Mouse (Mus musculus): ENCODE measurements around the gene Retreg3. TPM values are rescaled to one million over a fixed set of nuclear protein-coding genes. Genes with fewer than 3 reads are reported as not detected.

Gene Retreg3
- 14.9 TPM in 2 replicates for polyA plus RNA-seq (2015; fragmentation: Nextera tagmentation; extraction: Ambion mirVana)

DNA sequence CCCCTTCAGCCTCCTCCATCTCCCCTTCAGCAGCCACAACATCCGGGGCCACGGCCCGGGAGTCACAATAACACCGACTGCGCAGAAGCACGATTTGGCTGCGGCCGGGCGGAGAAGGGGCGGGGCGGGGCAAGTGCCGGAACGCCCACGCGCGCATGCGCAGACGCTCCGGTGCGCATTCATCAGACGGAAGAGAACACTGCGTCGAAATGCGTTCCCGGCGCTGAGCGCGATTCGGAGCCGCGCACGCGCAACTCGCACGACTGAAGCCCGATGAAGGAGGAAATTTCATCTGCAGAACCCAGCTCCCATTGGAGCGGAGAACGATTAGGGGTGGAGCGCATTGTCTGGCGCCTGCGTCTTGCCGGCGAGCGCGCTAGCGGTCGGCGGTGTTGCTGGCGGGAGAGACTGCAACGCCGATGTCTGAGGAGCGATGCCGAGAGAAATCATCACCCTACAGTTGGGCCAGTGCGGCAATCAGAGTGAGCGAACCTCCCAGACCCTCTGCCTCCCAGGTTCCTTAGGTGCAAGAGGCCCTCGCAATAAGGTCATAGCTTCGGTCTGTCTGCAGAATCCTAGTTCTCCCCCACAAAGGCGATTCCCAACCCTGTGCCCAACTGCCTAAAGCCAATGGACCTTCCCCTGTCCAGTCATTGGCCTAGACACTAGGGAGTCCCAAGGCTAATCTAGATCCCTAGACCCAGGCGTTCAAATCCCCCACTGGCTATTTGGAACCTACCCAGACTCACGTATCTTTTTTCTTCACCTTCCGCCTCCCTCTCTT, at the start of gene Retreg3, which contains the start of gene Tubg1:
Gene Retreg3, minus strand, starts transcription at position 133 of the 784 bp plus-strand sequence.
Gene Tubg1, plus strand, starts transcription at position 178 of the 784 bp plus-strand sequence.

DNA sequence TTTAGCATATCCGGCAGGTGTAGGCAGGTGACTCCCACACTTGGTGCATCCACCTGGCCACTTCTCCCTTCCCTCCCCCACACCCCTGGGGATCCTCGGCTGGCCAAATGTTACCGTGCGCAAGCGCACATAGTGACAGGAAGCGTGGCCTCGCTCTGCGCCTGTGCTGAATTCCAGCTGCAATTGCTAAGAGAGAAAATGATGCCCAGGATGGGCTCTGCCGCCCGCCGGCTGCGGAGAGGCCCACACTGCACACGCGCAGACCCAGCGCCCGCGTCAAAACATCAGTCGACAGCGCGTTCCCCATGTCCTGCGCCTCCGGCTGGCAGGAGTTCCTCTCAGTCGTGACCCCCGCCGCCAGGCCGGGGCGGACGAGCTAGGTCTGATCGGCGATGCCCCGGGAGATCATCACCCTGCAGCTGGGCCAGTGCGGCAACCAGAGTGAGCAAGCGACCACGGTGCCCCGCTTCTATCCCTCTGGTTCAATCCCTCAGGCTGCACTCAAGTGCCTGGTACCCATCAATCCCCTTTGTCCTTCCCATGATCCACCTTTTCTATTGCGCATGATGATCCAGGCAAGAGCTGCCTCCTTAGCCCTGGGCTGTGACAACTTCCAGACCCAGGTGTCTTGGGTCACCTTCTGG, 36.2 kb upstream of the Retreg3 start, which contains the start of gene Tubg2:
Gene Tubg2, plus strand, starts transcription at position 180 of the 644 bp plus-strand sequence.

DNA sequence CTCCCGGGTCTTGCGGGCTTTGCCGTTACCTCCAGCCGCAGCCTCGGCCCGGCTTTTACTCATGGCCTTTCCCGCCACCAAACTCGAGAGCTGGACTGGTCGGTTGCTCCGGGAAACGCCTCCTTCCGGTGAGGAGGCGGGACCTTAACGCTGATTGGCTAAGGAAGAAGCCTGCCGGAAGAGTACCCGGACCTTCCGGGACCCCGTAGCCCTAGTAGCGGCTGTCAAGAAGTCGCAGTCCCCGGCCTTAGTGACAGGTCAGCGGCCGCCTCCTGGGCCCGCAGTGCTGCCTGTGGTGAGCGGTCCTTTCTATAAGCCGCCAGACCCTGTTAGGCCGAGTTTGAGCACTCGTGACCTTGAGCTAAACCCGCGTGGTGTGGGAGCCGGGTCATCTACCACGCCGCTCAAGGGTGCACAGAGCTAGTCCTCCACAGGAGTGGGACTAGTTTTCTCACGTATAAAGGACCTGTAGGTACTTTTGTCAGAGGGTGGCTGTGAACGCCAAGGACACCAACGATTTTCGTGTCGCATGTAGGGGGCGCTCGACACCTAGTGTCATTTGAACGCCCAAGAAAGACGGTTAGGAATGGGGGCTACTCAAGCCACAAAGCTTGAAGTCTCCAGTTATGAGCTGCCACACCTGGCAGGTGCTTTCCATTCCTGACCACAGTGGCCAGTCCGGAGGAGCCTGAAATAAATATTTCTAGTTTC, 24.2 kb downstream of the Retreg3 start, which contains the start of gene Psmc3ip:
Gene Psmc3ip, minus strand, starts transcription at position 123 of the 711 bp plus-strand sequence.

DNA sequence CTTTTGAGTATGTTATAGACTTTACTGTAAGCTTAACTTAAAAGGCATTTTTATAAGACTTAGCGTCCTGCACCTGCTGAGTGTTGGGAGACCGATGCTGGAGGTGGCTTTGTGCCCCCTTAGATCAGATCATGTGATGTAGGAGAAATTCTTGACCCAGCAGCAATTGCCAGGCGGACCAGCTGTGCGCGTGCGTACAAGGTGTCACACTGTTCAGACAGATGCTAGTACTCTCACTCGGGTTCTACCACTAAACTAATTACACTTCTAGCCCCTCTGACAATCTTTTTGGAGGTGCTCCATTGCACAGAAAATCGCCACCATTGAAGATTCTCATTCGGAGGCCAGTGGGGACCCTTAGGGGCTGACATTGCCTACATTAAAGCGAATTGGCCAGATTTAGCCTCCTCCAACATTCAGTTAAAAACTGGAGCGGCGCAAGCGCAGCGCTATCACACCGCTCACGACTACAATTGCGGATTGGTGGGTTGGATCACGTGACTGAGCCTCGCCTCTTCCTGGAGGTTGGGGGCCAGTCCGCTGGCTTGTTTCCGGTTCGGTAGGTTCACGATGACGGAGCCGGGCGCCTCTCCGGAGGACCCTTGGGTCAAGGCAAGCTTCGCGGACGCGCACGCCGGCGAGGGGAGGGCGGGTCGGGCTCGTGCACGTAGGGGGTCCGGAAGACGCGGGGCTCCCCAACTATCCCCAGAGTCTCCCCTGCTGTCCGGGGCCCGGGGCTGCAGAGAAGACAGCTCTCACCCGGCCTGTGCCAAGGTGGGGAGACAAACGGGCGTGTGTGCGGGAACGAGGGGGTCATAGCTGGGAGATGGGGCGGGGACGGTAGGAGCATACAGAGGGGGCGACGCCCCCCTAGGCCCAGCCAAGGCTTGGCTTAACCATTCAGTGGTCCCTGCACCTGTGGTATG, 32.7 kb downstream of the Retreg3 start, which contains the start of gene Mlx:
Gene Mlx, plus strand, starts transcription at position 522 of the 926 bp plus-strand sequence.

DNA sequence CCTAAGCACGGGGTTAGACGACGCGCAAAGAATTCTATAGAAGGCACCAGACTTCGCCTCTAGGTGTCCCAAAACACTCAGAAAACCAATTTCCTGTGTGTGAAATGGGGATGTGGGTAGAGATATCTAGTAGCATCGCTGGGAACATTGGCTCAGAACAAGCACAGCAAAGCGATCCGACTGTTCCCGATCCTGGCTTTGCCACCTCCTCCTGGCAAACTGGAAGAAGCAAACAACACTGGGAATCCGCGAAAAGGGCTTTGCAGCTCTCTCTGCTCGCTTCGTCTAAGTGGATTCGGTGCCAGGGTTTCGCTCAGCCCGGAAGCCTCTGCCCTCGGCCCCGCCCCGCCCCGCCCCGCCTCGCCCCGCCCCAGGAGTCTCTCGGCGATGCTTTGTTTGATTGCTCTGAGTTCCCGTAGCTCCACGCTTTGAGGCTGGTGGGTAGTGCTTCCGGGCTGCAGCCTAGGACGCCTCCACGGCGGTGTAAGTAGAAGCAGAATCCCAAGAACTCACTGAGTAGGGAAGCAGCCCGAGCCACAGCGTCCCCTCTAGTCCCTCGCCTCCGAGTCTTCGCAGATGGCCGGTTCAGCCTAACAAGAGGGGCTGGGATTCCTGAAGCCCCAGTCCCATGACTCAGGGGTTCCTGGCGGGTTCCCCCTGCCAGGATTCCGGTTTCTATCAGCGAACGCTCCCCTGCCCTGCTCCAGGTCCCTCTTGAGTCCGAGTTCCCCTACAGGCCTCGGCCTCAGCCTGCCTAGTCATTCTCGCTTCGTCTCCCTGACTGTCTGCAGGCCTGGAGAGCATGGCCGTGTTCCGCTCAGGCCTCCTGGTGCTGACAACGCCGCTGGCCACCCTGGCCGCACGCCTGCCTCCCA, 37.2 kb downstream of the Retreg3 start, which contains the start of gene Coasy:
Gene Coasy, plus strand, starts transcription at position 358 of the 875 bp plus-strand sequence.

DNA sequence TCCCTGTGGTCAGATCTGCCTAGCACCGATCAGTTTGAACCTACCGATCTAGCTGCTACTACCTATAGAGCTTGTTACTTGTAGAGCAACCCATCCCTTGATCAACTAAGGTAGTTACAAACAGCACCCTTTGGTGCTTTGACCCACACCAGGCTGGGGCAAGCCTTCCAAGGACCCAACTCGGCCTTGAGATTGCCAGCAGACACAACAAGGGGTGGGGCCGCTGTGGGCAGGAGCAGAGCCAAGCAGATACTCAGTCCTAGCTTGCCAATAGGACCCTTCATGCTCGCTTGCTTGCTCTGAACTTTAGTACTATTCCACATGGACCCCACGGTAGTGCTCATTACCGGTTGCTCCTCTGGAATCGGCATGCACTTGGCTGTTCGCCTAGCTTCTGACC, 41.6 kb downstream of the Retreg3 start, which contains the start of gene Hsd17b1:
Gene Hsd17b1, plus strand, starts transcription at position 291 of the 400 bp plus-strand sequence.

DNA sequence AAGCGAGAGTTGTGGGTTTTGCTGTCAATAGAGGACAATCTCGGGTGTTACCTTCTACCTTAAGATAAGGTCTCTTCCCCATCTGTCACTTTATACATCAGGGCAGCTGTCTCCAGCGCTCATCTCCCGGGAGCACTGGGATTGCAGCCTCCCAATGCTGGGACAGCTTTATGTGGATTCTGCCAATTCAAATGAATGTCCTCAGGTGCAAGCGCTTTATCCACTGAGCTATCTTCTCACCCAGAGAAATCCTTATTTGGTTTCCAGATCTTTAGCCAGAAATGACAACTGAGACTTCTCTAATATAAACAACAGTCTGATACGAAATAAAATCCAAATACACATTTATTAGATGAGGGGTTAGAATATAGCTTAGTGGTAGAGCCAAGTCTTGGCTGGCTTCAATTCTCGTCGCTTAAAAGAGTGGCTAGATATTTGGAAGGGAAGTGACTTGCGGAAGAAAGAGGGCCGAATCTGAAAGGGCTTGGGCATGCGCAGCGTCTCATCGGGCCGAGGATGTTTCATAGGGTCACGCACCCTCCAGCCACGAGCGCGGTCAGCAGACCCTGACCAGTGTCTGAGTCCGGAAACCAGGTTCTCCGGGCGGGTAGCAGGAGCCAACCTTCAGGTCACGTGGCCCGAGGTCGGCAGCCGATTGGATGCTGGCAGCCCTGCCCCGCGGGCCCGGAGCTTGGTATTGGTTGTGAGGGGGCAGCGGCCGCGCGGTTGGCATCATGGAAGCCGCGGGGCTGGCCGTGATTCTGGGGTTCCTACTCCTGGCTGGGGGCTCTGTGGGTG, 50.1 kb downstream of the Retreg3 start, which contains the start of gene Naglu:
Gene Naglu, plus strand, starts transcription at position 622 of the 798 bp plus-strand sequence.

Small RNA genes lying within 50 kb of the gene (microRNA-seq; reads per million reads assigned to microRNA genes)
- gene Gm27626, result 0 reads per million in 2 experiments

Other genes with a start within 250 kb of the Retreg3 start
- 62.7 and 67.5 TPM in 2 replicates for gene Stat3, start 180.4 kb downstream of the Retreg3 start, polyA plus RNA-seq (2015; fragmentation: Nextera tagmentation; extraction: Ambion mirVana)
- 419 and 508 TPM in 2 replicates for gene Cavin1, start 149.0 kb downstream of the Retreg3 start, polyA plus RNA-seq (2015; fragmentation: Nextera tagmentation; extraction: Ambion mirVana)
- 36.1 and 37.8 TPM in 2 replicates for gene Atp6v0a1, start 110.4 kb downstream of the Retreg3 start, polyA plus RNA-seq (2015; fragmentation: Nextera tagmentation; extraction: Ambion mirVana)
- 8.8 and 11.4 TPM in 2 replicates for gene Naglu, start 49.9 kb downstream of the Retreg3 start, polyA plus RNA-seq (2015; fragmentation: Nextera tagmentation; extraction: Ambion mirVana)
- not detected in 2 replicates for gene Hsd17b1, start 41.5 kb downstream of the Retreg3 start, polyA plus RNA-seq (2015; fragmentation: Nextera tagmentation; extraction: Ambion mirVana)
- gene Coasy, start 37.3 kb downstream of the Retreg3 start, polyA plus RNA-seq (2015; fragmentation: Nextera tagmentation; extraction: Ambion mirVana), result 15.5 and 25.7 TPM in 2 replicates
- gene Mlx, start 32.6 kb downstream of the Retreg3 start, polyA plus RNA-seq (2015; fragmentation: Nextera tagmentation; extraction: Ambion mirVana), result 21.8 and 26.3 TPM in 2 replicates
- 5.7 and 7.6 TPM in 2 replicates for gene Psmc3ip, start 24.5 kb downstream of the Retreg3 start, polyA plus RNA-seq (2015; fragmentation: Nextera tagmentation; extraction: Ambion mirVana)
- gene Tubg1, start within 50 bp of the Retreg3 start, polyA plus RNA-seq (2015; fragmentation: Nextera tagmentation; extraction: Ambion mirVana), result 26.9 and 31.9 TPM in 2 replicates
- 2.2 and 2.7 TPM in 2 replicates for gene Tubg2, start 36.0 kb upstream of the Retreg3 start, polyA plus RNA-seq (2015; fragmentation: Nextera tagmentation; extraction: Ambion mirVana)
- gene Cntnap1, start 50.6 kb upstream of the Retreg3 start, polyA plus RNA-seq (2015; fragmentation: Nextera tagmentation; extraction: Ambion mirVana), result 0.50 and 0.59 TPM in 2 replicates
- 16.0 and 20.6 TPM in 2 replicates for gene Plekhh3, start 51.5 kb upstream of the Retreg3 start, polyA plus RNA-seq (2015; fragmentation: Nextera tagmentation; extraction: Ambion mirVana)
- gene Ccr10, start 55.5 kb upstream of the Retreg3 start, polyA plus RNA-seq (2015; fragmentation: Nextera tagmentation; extraction: Ambion mirVana), result 0.32 and 0.35 TPM in 2 replicates
- 10.7 and 14.2 TPM in 2 replicates for gene Ezh1, start 106.6 kb upstream of the Retreg3 start, polyA plus RNA-seq (2015; fragmentation: Nextera tagmentation; extraction: Ambion mirVana)
- gene Ramp2, start 126.1 kb upstream of the Retreg3 start, polyA plus RNA-seq (2015; fragmentation: Nextera tagmentation; extraction: Ambion mirVana), result 98.1 and 102 TPM in 2 replicates
- 54.8 and 66.6 TPM in 2 replicates for gene Vps25, start 133.8 kb upstream of the Retreg3 start, polyA plus RNA-seq (2015; fragmentation: Nextera tagmentation; extraction: Ambion mirVana)
- gene Wnk4, start 140.7 kb upstream of the Retreg3 start, polyA plus RNA-seq (2015; fragmentation: Nextera tagmentation; extraction: Ambion mirVana), result 1.5 and 1.7 TPM in 2 replicates
- 0.24 and 0.41 TPM in 2 replicates for gene Cntd1, start 159.1 kb upstream of the Retreg3 start, polyA plus RNA-seq (2015; fragmentation: Nextera tagmentation; extraction: Ambion mirVana)
- gene Coa3, start 159.2 kb upstream of the Retreg3 start, polyA plus RNA-seq (2015; fragmentation: Nextera tagmentation; extraction: Ambion mirVana), result 145 and 147 TPM in 2 replicates
- gene Becn1, start 182.4 kb upstream of the Retreg3 start, polyA plus RNA-seq (2015; fragmentation: Nextera tagmentation; extraction: Ambion mirVana), result 69.9 and 72.6 TPM in 2 replicates
- 44.9 and 53.1 TPM in 2 replicates for gene Psme3, start 196.3 kb upstream of the Retreg3 start, polyA plus RNA-seq (2015; fragmentation: Nextera tagmentation; extraction: Ambion mirVana)
- 0.06 and 0.23 TPM in 2 replicates for gene Aoc2, start 205.2 kb upstream of the Retreg3 start, polyA plus RNA-seq (2015; fragmentation: Nextera tagmentation; extraction: Ambion mirVana)
- 4.1 and 8.1 TPM in 2 replicates for gene Aoc3, start 210.7 kb upstream of the Retreg3 start, polyA plus RNA-seq (2015; fragmentation: Nextera tagmentation; extraction: Ambion mirVana)
- 0.09 TPM in 1 of 2 replicates, not detected in the other for gene G6pc, start 247.7 kb upstream of the Retreg3 start, polyA plus RNA-seq (2015; fragmentation: Nextera tagmentation; extraction: Ambion mirVana)